Mouse (Mus musculus) thymus, postnatal 4 days (tissue): ENCODE results near the gene Stk39.

Experiments used
- DNase-seq: peaks from one replicate; pipeline ENCODE4 v3.0.0; 2021

The Stk39 gene

GRCm38 (mm10) chr2:68457455-68458032 lies 14.5 kb downstream of the Stk39 start:
- DNase-seq: no peak

GRCm38 (mm10) chr2:68456899-68457298 lies 15.2 kb downstream of the Stk39 start:
- DNase-seq: no peak

- no peak for DNase-seq
These were observed 19.7 kb downstream of the Stk39 start for GRCm38 (mm10) chr2:68452379-68452778.

GRCm38 (mm10) chr2:68448035-68448434 lies 24.0 kb downstream of the Stk39 start:
- DNase-seq: no peak

GRCm38 (mm10) chr2:68443141-68443540 lies 28.9 kb downstream of the Stk39 start:
- no peak for DNase-seq

- no peak for DNase-seq
These were observed 29.9 kb downstream of the Stk39 start for GRCm38 (mm10) chr2:68442113-68442717.

GRCm38 (mm10) chr2:68439614-68440013 lies 32.5 kb downstream of the Stk39 start:
- DNase-seq: no peak

GRCm38 (mm10) chr2:68437920-68438319 lies 34.1 kb downstream of the Stk39 start:
- no peak for DNase-seq

GRCm38 (mm10) chr2:68437216-68437615 lies 34.9 kb downstream of the Stk39 start:
- no peak for DNase-seq

- peak; percentile 43 for DNase-seq
These were observed 35.8 kb downstream of the Stk39 start for GRCm38 (mm10) chr2:68436305-68436704.

GRCm38 (mm10) chr2:68435494-68436255 lies 36.4 kb downstream of the Stk39 start:
- DNase-seq: peak; percentile 72

GRCm38 (mm10) chr2:68434997-68435396 lies 37.1 kb downstream of the Stk39 start:
- no peak for DNase-seq

GRCm38 (mm10) chr2:68434576-68434975 lies 37.5 kb downstream of the Stk39 start:
- DNase-seq: peak; percentile 30

- no peak for DNase-seq
These were observed 38.2 kb downstream of the Stk39 start for GRCm38 (mm10) chr2:68433736-68434312.

GRCm38 (mm10) chr2:68432834-68433233 lies 39.2 kb downstream of the Stk39 start:
- DNase-seq: no peak

- no peak for DNase-seq
These were observed 40.8 kb downstream of the Stk39 start for GRCm38 (mm10) chr2:68431024-68431962.

- peak; percentile 79 for DNase-seq
These were observed 41.6 kb downstream of the Stk39 start for GRCm38 (mm10) chr2:68430493-68430892.

GRCm38 (mm10) chr2:68429436-68429835 lies 42.6 kb downstream of the Stk39 start:
- DNase-seq: no peak

GRCm38 (mm10) chr2:68426977-68427577 lies 45.0 kb downstream of the Stk39 start:
- no peak for DNase-seq

GRCm38 (mm10) chr2:68426074-68426473 lies 46.0 kb downstream of the Stk39 start:
- DNase-seq: no peak

GRCm38 (mm10) chr2:68421002-68421401 lies 51.1 kb downstream of the Stk39 start:
- no peak for DNase-seq

GRCm38 (mm10) chr2:68420223-68420622 lies 51.8 kb downstream of the Stk39 start:
- no peak for DNase-seq
